Mouse (Mus musculus) lung, postnatal 0 days (tissue): ENCODE results near the gene Zfp385b.

Experiments
- CTCF ChIP-seq: IDR thresholded peaks from 2 replicates; pipeline ENCODE4 v1.5.1; 2016; ENCODE audit warnings: antibody characterized with exemption, mild to moderate bottlenecking
- EP300 ChIP-seq: IDR thresholded peaks from 2 replicates; pipeline ENCODE4 v1.6.1; 2016; ENCODE audit warnings: antibody characterized with exemption, mild to moderate bottlenecking, control low read depth

GRCm38 (mm10) chr2:77639993-77640392, 179.4 kb downstream of the Zfp385b start:
- no peak for TF ChIP-seq CTCF
- no peak for TF ChIP-seq EP300
